Mouse (Mus musculus): ENCODE data around the gene Spryd7.

GRCm38 (mm10) chr14:61535811-61536210, 20.9 kb downstream of the Spryd7 start:
- TF ChIP-seq POLR2A (IDR thresholded peaks at IDR 0.05; ENCODE audit: low read depth, low read length) (no peak), CTCF (conservative IDR thresholded peaks at IDR 0.05 in 1 of 2, IDR thresholded peaks at IDR 0.05 in 1 of 2; ENCODE audit: low read depth in 2 of 2, low read length in 2 of 2) (no peak), CHD1 (IDR thresholded peaks at IDR 0.05; ENCODE audit: low read depth, low read length) (no peak), MYC (IDR thresholded peaks at IDR 0.05; ENCODE audit: low read depth, low read length) (no peak), POLR2AphosphoS2 (IDR thresholded peaks at IDR 0.05; ENCODE audit: low read depth, low read length) (no peak), NRF1 (IDR thresholded peaks at IDR 0.05; ENCODE audit: low read depth, low read length) (no peak), EP300 (IDR thresholded peaks at IDR 0.05; ENCODE audit: low read length) (no peak), ETS1 (conservative IDR thresholded peaks at IDR 0.05; ENCODE audit: low read depth, low read length) (no peak), HCFC1 (IDR thresholded peaks at IDR 0.05; ENCODE audit: low read depth, low read length) (no peak), IRF4 (IDR thresholded peaks at IDR 0.05; ENCODE audit: low read depth, low read length) (no peak), USF2 (conservative IDR thresholded peaks at IDR 0.05; ENCODE audit: low read depth, low read length) (no peak)
